Mouse (Mus musculus): ENCODE results near the gene Iqcn.

The Iqcn gene

GRCm38 (mm10) chr8:70699116-70699833, 4.0 kb upstream of the Iqcn start:
- no peak for DNase-seq (ENCODE audit: extremely low spot score, low read depth, low spot score)

DNA sequence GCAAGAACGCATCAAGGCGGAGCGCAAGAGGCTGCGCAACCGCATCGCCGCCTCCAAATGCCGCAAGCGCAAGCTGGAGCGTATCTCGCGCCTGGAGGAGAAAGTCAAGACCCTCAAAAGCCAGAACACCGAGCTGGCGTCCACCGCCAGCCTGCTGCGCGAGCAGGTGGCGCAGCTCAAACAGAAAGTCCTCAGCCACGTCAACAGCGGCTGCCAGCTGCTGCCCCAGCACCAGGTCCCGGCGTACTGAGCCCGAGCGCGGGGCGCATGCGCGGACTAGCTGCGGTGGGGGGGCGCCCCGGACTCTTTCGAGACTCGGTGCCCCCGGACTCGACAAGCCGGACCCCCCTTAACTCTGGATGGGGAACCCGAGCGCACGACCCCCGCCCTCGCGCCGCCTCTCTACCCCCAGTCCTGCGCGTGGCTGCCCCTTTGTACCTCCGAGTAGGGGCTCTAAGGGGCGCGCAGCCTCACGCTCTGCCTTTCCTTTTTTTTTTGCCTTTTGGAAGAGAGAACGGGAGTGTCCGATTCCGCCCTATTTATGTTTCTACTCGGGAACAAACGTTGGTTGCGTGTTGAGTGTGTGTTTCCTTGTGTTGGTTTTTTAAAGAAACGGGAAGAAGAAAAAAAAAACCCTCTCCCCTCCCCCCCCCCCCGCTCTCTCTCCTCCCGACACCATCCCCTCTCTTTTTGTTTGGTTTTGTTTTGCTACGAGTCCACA, 3.3 kb upstream of the Iqcn start:
- no peak for DNase-seq (ENCODE audit: extremely low spot score, low read depth, low spot score)

- peak; percentile 69 for DNase-seq (ENCODE audit: extremely low spot score, low read depth, low spot score)
These were observed 2.7 kb upstream of the Iqcn start for GRCm38 (mm10) chr8:70700555-70700922.

DNA sequence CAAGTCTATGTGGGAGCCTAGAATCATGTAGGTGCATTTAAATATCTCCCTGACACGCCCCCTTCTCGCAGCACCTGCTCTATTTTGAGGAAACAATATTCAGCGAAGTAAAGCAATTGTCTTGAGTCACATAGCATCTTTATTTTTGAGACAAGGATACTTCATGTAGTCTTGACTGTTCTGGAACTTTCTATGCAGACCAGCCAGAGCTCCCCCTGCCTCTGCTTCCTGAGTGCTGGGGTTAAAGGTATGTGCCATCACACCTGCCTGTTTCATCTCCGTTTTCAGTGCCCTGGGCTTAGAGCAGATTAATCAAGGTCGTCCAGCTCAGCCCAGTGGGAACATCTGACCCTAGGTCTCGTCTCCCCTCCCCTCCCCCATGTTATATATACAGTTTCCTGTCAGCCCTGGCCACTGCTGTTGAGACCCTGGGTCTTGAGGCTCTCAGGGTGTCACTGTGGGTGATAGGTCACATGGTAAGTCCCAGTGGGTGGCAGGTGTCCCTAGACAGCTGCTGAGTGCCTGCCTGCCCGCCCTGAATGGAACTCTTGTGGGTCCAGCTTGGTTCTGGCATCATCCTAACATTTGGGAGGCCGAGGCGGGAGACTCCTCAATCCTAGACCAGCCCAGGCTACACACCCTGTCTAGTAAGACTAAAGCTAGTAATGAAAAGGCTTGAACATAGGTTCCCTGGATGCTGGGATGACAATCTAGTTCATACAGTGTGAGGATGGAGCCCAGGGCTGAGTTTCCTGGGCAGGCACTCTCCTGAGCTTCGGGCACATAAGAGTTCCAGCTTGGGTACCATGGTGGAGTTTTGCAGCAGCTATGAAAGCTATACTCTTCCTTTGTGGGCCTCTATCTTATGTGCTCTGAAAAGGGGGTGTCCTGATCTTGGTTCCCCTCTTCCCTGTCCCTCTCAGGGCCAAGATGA, 1.9 kb upstream of the Iqcn start:
- no peak for DNase-seq (ENCODE audit: extremely low spot score, low read depth, low spot score)

DNA sequence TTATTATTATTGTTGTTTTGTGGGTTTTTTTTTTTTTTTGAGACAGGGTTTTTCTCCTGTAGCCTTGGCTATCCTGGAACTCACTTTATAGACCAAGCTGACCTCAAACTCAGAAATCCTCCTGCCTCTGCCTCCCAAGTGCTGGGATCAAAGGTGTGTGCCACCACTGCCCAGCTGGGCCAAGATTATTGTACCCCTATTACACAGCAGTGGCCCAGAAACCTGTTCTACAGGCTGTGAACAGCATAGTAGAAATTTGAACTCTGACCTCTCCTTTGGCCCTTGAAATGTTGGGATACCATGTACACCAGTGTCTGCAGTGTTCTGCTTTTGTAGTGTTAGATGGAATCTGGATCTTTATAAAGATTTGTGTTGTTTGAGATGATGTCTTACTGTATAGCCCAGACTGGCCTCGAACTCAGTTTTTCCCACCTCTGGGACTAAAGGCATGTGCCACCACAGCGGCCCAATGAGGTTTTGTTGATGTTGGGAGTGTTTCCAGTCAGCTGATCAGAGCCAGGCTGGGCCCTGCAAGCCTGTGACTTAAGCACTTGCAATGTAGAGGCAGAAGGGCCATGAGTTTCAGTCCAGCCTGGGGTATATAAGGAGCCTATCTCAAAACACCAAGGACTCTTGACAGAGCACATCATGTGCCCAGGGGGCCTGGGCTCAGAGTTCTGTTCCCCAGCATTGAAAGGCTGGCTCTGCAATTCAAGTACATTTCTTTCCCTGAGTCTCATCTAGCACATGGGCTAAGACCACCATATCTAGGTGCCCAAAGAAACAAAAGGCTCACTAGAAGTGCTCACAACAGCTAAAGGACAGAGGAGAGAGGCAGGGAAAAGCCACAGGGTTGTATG, 1.0 kb upstream of the Iqcn start:
- DNase-seq (ENCODE audit: extremely low spot score, low read depth, low spot score) = no peak

DNA sequence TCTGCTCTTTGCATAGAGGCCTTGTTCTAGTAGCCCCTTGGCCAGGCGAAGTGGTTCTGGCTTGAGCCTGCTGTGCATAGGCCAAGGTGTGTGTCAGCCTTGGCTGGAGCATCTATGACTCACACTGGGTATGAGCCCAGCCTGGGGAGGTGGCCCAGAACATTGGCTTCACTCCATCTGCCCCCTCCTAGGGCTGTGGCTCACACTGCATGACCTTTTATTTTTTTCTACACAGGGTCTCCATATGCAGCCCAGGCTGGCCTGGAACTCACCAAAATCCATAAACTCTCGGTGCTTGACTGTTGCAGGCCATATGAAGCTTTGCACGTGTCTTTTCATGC, 445 bp upstream of the Iqcn start:
- DNase-seq (ENCODE audit: extremely low spot score, low read depth, low spot score) = no peak

DNA sequence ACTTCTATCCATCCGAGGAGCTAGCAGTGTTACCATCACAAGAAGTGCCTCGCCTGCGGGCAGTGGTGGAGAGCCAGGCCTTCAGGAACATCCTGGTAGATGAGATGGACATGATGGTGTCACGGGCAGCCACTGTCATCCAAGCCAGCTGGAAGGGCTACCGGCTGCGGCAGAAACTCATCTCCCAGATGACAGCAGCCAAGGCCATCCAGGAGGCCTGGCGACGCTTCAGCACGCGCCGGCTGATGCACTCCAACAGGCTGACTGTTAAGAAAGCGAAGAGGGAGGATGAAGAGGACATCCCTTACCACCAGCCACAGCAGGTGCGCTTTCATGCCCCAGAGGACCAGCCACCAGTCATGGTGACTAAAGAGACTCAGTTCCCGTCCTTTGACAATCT, 5.0 kb downstream of the Iqcn start:
- no peak for DNase-seq (ENCODE audit: extremely low spot score, low read depth, low spot score)

GRCm38 (mm10) chr8:70709794-70710193, 6.5 kb downstream of the Iqcn start:
- no peak for DNase-seq (ENCODE audit: extremely low spot score, low read depth, low spot score)

- DNase-seq (ENCODE audit: extremely low spot score, low read depth, low spot score) = no peak
These were observed 7.0 kb downstream of the Iqcn start for GRCm38 (mm10) chr8:70710296-70710695.

GRCm38 (mm10) chr8:70711041-70711440, 7.8 kb downstream of the Iqcn start:
- no peak for DNase-seq (ENCODE audit: extremely low spot score, low read depth, low spot score)

- DNase-seq (ENCODE audit: extremely low spot score, low read depth, low spot score) = no peak
These were observed 10.7 kb downstream of the Iqcn start for GRCm38 (mm10) chr8:70713991-70714390.

DNA sequence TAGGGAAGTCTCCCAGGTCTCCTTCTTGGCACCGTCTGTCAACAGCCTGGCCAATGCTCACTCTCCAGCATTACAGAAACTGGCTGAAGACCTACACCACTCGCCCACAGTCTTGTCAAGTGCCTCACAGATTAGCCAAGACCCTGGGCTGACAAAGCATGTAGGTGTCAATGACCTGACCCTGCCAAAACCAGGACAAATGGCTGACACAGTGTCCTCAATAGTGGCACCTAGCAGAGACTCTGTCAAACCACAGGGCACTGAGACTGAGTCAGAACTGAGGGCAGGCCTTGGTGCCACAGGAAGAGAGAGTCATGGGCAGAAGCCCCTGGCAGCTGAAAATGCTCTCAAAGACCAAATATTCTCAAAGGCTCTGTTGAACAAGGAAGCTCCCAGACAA, 11.8 kb downstream of the Iqcn start:
- no peak for DNase-seq (ENCODE audit: extremely low spot score, low read depth, low spot score)

DNA sequence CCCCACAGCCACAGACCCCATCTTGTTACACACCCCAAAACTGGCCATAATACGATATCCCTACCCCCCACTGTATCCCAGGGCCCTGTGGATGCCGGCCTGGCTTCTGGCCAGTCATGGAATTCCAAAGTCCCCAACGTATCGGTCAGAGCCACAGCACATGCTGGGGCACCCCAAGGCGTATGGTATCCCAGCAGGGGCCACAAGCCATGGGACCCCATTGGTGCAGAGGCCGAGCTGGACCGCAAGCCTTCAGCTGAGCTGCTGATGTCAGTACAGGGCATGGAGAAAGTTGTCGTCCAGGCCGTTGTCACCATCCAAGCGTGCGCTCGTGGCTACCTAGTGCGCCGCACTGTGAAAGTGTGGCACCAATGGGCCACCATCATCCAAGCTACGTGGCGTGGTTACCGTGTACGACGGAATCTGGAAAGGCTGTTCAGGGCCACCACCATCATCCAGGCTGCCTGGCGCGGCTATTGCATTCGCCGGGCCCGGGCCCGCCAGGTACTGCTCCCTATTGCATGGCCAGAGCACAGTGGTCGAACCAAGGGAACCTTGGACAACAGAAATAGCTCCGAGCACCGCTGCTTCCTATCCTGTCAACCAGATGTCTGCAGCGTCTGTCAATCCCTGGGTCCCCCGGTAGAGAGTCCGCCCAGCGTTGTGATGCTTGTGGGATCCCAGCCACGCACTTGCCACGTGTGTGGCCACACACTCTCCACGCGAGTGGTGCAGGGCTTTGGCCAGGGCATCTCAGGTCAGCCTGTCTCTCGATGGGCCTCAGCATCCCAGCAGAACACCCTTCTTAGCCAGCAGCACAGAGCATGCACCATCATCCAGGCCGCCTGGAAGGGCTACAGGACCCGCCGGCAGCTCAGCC, 13.5 kb downstream of the Iqcn start:
- DNase-seq (ENCODE audit: extremely low spot score, low read depth, low spot score) = no peak

DNA sequence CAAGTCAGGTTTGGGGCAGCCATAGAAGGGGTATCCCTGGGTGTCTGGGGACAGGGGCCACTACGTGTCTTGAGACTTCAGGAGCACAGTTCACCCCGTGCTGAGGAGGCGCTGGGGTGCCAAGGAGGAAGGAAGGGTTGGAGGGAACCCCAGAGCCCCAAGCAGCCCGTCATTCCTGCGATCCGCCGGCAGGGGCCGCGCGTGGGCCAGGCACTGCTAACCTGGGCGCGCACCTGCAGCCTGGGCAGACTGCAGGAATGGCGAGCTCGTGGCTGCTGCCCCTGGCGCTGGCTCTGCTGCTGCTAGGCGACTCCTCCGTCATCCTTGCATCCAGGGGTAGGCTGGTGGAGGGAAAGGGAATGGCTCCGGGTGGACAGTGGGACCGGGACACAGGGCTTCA, 15.0 kb downstream of the Iqcn start, which contains the start of gene Gm3336:
Gene Gm3336, plus strand, starts transcription at position 247 of the 400 bp plus-strand sequence.
- DNase-seq (ENCODE audit: extremely low spot score, low read depth, low spot score) = no peak

DNA sequence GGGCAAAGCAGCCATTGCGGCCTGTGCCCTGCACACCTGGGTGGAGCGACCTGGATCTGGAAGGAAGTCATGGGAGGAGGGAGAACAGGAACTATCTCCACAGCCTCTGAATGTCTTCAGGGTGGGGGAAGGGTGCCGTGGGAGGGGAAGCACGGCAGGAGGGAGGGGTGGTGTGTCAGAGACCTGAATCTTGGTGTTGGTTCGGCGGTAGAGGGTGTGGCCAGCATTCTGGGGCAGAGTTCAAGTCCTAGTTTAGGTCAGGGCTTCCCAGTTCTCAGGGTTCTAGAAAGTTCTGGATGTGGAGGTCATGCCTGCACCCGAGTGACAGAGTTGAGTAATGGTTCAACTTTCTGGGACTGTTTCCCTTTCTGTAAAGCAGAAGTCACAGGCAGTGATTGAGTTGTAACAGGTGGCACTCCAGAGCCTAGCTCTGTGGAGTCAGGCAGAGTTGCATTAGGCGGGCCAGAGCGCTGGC, 16.6 kb downstream of the Iqcn start:
- DNase-seq (ENCODE audit: extremely low spot score, low read depth, low spot score) = no peak

DNA sequence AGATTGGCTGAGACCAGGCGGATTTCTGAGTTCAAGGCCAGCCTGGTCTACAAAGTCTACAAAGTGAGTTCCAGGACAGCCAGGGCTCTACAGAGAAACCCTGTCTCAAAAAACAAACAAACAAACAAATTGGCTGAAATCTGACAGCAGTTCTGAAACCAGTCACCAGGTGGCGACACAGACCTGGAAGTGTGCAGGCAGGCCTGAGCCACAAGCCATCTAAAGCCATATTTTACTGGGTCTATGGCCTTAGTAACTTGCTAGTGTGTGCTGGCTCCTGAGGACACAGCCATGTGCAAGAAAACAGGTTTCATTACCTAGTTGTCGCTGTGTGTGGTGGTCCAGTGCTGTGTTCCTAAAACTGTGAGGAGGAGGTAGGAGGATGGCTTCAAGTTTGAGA, 17.5 kb downstream of the Iqcn start:
- DNase-seq (ENCODE audit: extremely low spot score, low read depth, low spot score) = no peak

DNA sequence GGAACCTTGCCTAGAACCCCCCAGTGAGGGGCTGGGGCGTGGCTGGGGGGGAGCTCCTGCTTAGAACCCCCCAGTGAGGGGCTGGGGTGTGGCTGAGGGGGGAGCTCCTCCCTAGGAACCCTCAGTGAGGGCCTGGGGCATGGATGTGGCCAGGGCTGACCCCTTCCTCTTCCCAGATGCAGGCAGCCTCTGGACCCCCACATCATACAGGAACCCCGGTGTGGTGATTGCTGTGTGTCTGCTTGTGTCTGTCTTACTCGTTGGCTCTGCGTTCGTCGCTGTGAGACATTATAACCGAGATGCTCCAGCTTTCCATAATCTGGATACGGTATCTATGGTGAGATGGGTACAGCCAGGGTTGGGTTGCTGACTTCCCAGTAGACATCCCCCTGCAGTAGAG, 18.3 kb downstream of the Iqcn start:
- no peak for DNase-seq (ENCODE audit: extremely low spot score, low read depth, low spot score)

GRCm38 (mm10) chr8:70723486-70724210, 20.4 kb downstream of the Iqcn start, which contains the start of gene Pde4c:
Pde4c (plus strand) TSS chr8:70723720.
- no peak for DNase-seq (ENCODE audit: extremely low spot score, low read depth, low spot score)

DNA sequence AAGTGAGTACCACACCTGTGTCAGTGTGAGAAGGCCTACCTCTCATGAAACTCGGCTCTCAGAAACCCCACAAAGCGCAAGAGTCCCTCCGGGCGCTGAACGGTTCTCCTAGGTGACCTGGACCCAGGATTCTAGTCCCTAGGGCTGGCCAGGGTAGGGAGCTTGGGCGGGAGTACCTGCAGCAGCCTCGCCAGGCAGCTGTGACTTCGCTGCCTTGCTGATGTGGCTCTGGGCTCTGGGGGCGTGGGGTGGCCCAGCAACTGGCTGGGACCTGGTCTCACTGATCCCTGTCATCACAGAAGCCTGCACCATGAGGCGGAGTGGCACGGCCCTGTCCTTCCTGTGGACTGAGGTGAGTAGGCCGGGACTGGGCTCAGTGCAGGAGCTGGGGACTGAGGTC, 21.0 kb downstream of the Iqcn start:
- no peak for DNase-seq (ENCODE audit: extremely low spot score, low read depth, low spot score)

Measured in hindlimb bud, embryonic 11.5 days (tissue).